Mouse (Mus musculus): ENCODE results near the gene Bcl11b. TPM values are rescaled to one million over a fixed set of nuclear protein-coding genes. Genes with fewer than 3 reads are reported as not detected.

Bcl11b gene
- polyA plus RNA-seq, 1 experiment = 0.11 TPM

DNA sequence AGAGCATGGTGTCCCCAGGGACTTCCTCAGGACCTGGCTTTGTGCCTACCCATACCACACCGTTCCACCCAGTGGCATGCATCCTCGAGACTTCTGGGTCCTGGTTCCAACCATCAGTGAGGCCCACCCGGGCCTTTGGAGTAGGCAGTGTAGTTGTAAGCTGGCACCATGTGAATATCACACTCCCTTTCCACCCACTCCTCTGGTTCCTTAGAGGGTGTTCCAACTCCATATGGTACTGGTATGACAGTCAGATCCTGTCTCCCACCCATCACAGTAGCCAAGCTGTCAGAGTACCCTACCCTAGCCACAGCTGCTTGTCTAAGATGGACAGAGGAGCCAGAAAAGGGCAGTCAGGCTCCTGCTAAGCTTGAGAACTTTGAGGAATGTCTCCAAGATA, 112.0 kb downstream of the Bcl11b start:
- Histone ChIP-seq H3K36me3 (ENCODE audit: control insufficient read depth, insufficient read depth, low read length) (no peaks in the 10 kb centered on the region), H3K4me1 (ENCODE audit: control insufficient read depth, insufficient read depth, low read length) (no peaks in the 10 kb centered on the region), H3K27me3 (ENCODE audit: control insufficient read depth, insufficient read depth, low read length) (no peaks in the 10 kb centered on the region), H3K27ac (ENCODE audit: control insufficient read depth, insufficient read depth, low read depth, low read length) (no peak overlapping the region), H3K4me3 (ENCODE audit: control insufficient read depth, low read depth, low read length) (no peak overlapping the region)
- TF ChIP-seq POLR2A (IDR thresholded peaks at IDR 0.05; ENCODE audit: control insufficient read depth, low read depth, low read length) (no peak), CTCF (IDR thresholded peaks at IDR 0.05; ENCODE audit: control insufficient read depth, insufficient read depth, insufficient replicate concordance, low read depth, low read length) (no peak)

DNA sequence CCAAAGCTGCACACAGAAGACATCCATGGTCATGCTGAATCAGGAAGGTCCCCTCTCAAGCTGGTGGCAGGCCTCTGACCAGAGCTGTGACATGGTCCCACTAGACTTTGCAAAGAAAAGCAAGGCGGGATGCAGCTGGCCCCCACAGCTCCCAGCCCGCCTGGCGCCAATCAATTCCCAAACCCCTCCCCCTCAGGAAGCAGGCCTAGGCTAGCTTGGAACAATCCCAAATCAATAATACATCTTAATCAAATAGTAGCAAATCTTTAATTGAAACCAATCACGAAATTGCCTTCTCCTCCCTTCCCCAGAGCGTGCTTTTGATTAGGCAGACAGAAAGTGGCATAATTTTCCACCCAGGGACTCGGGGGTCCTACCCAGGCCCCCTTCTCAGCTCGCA, 113.1 kb downstream of the Bcl11b start:
- Histone ChIP-seq H3K27me3 (ENCODE audit: control insufficient read depth, insufficient read depth, low read length) (no peaks in the 10 kb centered on the region), H3K36me3 (ENCODE audit: control insufficient read depth, insufficient read depth, low read length) (no peaks in the 10 kb centered on the region), H3K4me1 (ENCODE audit: control insufficient read depth, insufficient read depth, low read length) (no peaks in the 10 kb centered on the region), H3K4me3 (ENCODE audit: control insufficient read depth, low read depth, low read length) (no peak overlapping the region), H3K27ac (ENCODE audit: control insufficient read depth, insufficient read depth, low read depth, low read length) (no peak overlapping the region)
- no peak for TF ChIP-seq CTCF (IDR thresholded peaks at IDR 0.05; ENCODE audit: control insufficient read depth, insufficient read depth, insufficient replicate concordance, low read depth, low read length)
- no peak for TF ChIP-seq POLR2A (IDR thresholded peaks at IDR 0.05; ENCODE audit: control insufficient read depth, low read depth, low read length)

DNA sequence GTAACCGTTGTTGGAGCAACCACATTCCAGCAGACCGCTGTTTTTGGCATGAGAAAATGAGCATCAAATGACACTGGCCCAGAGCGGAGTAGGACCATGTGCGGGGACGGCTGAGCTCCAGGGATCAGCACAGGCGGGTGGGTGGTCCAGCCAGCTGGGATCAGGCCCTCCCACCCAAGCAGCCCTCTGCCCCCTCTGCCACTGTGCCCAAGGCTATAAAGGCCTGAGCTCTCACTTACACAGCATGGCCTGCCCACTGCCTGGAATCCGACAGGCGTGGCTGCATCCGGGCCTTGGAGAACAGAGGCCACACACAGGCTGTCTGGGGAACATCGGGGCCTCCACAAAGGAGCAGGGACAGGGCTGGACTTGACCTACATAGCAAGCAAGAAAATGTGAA, 113.6 kb downstream of the Bcl11b start:
- Histone ChIP-seq H3K4me3 (ENCODE audit: control insufficient read depth, low read depth, low read length) (no peak overlapping the region), H3K4me1 (ENCODE audit: control insufficient read depth, insufficient read depth, low read length) (no peaks in the 10 kb centered on the region), H3K27ac (ENCODE audit: control insufficient read depth, insufficient read depth, low read depth, low read length) (no peak overlapping the region), H3K36me3 (ENCODE audit: control insufficient read depth, insufficient read depth, low read length) (no peaks in the 10 kb centered on the region), H3K27me3 (ENCODE audit: control insufficient read depth, insufficient read depth, low read length) (no peaks in the 10 kb centered on the region)
- TF ChIP-seq CTCF (IDR thresholded peaks at IDR 0.05; ENCODE audit: control insufficient read depth, insufficient read depth, insufficient replicate concordance, low read depth, low read length) (no peak), POLR2A (IDR thresholded peaks at IDR 0.05; ENCODE audit: control insufficient read depth, low read depth, low read length) (no peak)

DNA sequence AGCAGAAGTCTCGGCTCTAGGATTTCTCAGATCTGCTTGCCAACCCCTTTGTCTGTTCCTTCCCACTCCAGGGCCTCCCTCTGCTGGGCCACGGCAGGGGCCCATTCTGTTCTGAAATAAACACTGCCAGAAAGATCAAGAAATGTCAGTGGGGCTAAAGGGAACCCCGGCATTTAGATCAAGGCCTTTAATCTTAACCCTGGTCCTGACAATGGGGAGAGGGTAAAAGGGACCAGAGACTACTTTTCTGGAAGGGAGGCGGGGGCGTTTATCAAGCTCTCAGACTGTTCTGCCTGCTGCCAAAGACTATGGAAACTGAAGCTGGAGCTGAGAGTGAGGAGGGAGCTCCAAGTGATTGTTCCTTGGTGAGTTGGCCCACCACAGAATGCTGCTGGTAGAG, 114.8 kb downstream of the Bcl11b start:
- H3K27me3 ChIP-seq (ENCODE audit: control insufficient read depth, insufficient read depth, low read length) = no peaks in the 10 kb centered on the region
- no peak overlapping the region for H3K27ac ChIP-seq (ENCODE audit: control insufficient read depth, insufficient read depth, low read depth, low read length)
- no peaks in the 10 kb centered on the region for H3K4me1 ChIP-seq (ENCODE audit: control insufficient read depth, insufficient read depth, low read length)
- TF ChIP-seq POLR2A (IDR thresholded peaks at IDR 0.05; ENCODE audit: control insufficient read depth, low read depth, low read length) (no peak), CTCF (IDR thresholded peaks at IDR 0.05; ENCODE audit: control insufficient read depth, insufficient read depth, insufficient replicate concordance, low read depth, low read length) (no peak)
- no peak overlapping the region for H3K4me3 ChIP-seq (ENCODE audit: control insufficient read depth, low read depth, low read length)
- no peaks in the 10 kb centered on the region for H3K36me3 ChIP-seq (ENCODE audit: control insufficient read depth, insufficient read depth, low read length)

DNA sequence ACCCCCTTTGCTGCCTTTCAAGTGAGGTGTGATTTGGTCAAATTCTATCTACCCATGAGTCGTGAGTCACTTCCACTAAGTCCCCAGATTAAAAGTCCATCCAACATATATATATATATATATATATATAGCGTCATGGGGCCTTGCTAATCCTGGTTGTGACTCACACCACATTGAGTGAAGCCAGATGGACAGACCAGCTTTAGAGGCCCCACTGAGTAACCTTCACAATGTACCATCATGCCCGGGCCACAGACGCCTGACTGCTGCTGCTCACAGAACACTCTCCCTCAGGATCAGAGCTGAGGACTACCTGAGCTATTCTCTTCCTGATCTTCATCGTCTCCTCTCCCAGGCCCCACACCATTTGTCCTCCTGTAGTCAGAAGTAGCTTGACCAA, 115.4 kb downstream of the Bcl11b start:
- H3K27ac ChIP-seq (ENCODE audit: control insufficient read depth, insufficient read depth, low read depth, low read length) = no peak overlapping the region
- H3K27me3 ChIP-seq (ENCODE audit: control insufficient read depth, insufficient read depth, low read length) = no peaks in the 10 kb centered on the region
- no peaks in the 10 kb centered on the region for H3K4me1 ChIP-seq (ENCODE audit: control insufficient read depth, insufficient read depth, low read length)
- H3K4me3 ChIP-seq (ENCODE audit: control insufficient read depth, low read depth, low read length) = no peak overlapping the region
- TF ChIP-seq POLR2A (IDR thresholded peaks at IDR 0.05; ENCODE audit: control insufficient read depth, low read depth, low read length) (no peak), CTCF (IDR thresholded peaks at IDR 0.05; ENCODE audit: control insufficient read depth, insufficient read depth, insufficient replicate concordance, low read depth, low read length) (no peak)
- no peaks in the 10 kb centered on the region for H3K36me3 ChIP-seq (ENCODE audit: control insufficient read depth, insufficient read depth, low read length)

DNA sequence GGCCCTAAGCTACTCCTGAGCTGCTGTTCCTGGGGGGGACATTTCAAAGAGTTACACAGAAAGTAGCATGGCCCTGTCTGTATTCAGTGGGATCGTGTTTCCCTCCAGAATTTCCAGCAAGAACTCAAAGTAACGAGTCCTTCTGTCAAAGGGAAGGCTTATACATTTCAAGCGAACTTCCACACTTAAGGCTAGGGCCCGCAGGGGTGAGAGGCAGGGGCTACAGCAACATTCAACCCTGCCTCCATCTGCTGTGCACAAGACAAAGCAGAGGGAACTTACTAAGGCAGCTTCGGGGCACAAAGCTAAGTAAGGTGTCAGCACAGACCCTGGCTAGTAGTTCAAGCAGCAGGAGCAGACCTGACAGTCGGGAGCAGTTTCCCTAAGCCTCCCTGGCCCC, 115.8 kb downstream of the Bcl11b start:
- H3K36me3 ChIP-seq (ENCODE audit: control insufficient read depth, insufficient read depth, low read length) = no peaks in the 10 kb centered on the region
- no peaks in the 10 kb centered on the region for H3K27me3 ChIP-seq (ENCODE audit: control insufficient read depth, insufficient read depth, low read length)
- no peaks in the 10 kb centered on the region for H3K4me1 ChIP-seq (ENCODE audit: control insufficient read depth, insufficient read depth, low read length)
- H3K27ac ChIP-seq (ENCODE audit: control insufficient read depth, insufficient read depth, low read depth, low read length) = no peak overlapping the region
- H3K4me3 ChIP-seq (ENCODE audit: control insufficient read depth, low read depth, low read length) = no peak overlapping the region
- no peak for TF ChIP-seq CTCF (IDR thresholded peaks at IDR 0.05; ENCODE audit: control insufficient read depth, insufficient read depth, insufficient replicate concordance, low read depth, low read length)
- TF ChIP-seq POLR2A (IDR thresholded peaks at IDR 0.05; ENCODE audit: control insufficient read depth, low read depth, low read length) = no peak

DNA sequence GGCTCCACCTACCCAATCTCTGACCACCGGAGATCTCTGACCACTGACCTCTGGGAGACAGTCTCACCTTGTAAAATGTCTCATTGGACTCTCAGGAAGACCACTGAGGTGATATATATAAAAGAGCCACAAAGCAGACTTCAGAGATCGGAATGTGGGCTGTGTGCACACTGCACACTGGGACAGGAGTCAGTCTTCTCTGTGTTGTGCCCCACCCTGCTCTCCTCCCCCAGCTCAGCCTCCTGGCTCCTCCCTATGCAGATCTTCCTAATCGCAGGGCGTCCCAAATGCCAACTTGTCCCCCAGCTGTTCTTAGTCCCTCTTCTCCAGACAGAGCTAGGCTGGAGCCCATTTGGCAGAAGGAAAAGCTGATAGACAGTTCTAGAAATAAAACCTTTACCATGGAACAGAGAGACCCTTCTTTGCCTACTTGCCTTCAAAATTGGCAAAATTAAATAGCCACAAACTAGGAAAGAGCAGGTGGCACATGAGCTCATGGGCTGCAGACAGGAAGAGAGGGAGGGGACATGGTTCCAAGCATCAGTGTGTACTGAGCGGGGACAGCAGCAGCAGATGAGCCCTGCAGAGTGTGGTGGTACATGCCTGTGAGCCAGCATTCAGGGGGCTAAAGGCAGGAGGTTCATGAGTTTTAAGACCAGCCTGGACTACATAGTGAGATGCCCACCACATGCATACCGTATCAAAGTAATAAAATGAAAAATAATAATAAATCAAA, 118.9 kb downstream of the Bcl11b start:
- Histone ChIP-seq H3K36me3 (ENCODE audit: control insufficient read depth, insufficient read depth, low read length) (no peaks in the 10 kb centered on the region), H3K27me3 (ENCODE audit: control insufficient read depth, insufficient read depth, low read length) (no peaks in the 10 kb centered on the region), H3K27ac (ENCODE audit: control insufficient read depth, insufficient read depth, low read depth, low read length) (no peak overlapping the region), H3K4me1 (ENCODE audit: control insufficient read depth, insufficient read depth, low read length) (no peaks in the 10 kb centered on the region), H3K4me3 (ENCODE audit: control insufficient read depth, low read depth, low read length) (no peak overlapping the region)
- TF ChIP-seq CTCF (IDR thresholded peaks at IDR 0.05; ENCODE audit: control insufficient read depth, insufficient read depth, insufficient replicate concordance, low read depth, low read length) (no peak), POLR2A (IDR thresholded peaks at IDR 0.05; ENCODE audit: control insufficient read depth, low read depth, low read length) (no peak)

Data from testis, adult 2 months (tissue).